In the genomic region with DNA sequence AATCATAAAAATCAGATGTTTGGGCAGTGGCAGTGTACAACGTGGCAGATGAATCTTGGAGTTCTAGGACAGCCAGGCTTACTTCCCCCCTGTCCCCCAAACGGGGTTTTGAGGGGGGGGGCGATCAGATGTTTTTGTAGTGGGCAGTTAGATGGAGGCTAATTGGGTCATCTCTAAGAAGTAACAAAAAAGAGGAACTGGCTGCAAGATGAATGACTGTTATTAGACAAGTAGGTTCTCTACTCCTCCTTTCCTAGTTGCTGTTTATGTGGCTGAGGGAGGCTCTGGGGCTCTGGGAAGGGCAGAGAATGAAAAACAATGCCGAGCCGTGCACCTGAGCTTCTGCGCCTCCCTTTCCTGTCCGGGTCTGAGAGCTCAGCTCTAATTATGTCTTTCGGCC, we compare ENCODE assay signal across 19 mouse cellular contexts. TPM values are rescaled to one million over a fixed set of nuclear protein-coding genes. Genes with fewer than 3 reads are reported as not detected.
A peak's percentile ranks its signal among the peaks of the same experiment; 100 is the strongest.
DNase-seq lines count a peak whose midpoint lies in the region; ATAC-seq and TF ChIP-seq lines count a peak whose summit lies in the region.
"Had no signal": no experiment of that assay in that cellular context is flagged by ENCODE, and none has a peak within 500 bp of the region (broad histone marks: within the 10 kb centered on the region; RNA-seq: fewer than 3 reads in every experiment).

No protein-coding gene starts in this region.

- TF ChIP-seq POLR2A in cerebellum, adult 2 months (IDR thresholded peaks at IDR 0.05; ENCODE audit: borderline replicate concordance, insufficient read depth, low read length), result no peak

- ATAC-seq in common myeloid progenitor, adult 5-6 weeks (replicated peaks; ENCODE audit: low read depth, poor library complexity, severe bottlenecking), result peak; percentile 84
- ATAC-seq in neutrophil, adult 5-6 weeks (ENCODE audit: extremely low read depth, insufficient number of reproducible peaks, low FRiP score, poor library complexity, severe bottlenecking), result peak; percentile 19; the same call in 1 of the 2 replicates

- TF ChIP-seq CTCF in cerebellum, adult 2 months (IDR thresholded peaks at IDR 0.05; ENCODE audit: borderline replicate concordance, insufficient read depth, low read depth, low read length), result no peak
- no peak for TF ChIP-seq CTCF in layer of hippocampus, adult 2 months (conservative IDR thresholded peaks at IDR 0.05)

- H3K27me3 ChIP-seq in cerebellum, adult 2 months (ENCODE audit: control insufficient read depth, insufficient read depth, low read length), result no peaks in the 10 kb centered on the region
- H3K27me3 ChIP-seq: embryonic facial prominence, embryonic 15.5 days had no signal

- 0 out of 2 replicates have a peak overlapping the region, but pooled peaks have one; percentile 0 for H3K27ac ChIP-seq in cerebellum, adult 2 months (ENCODE audit: insufficient read depth, low read length)
- H3K27ac ChIP-seq in layer of hippocampus, adult 2 months, result peak overlapping the region; percentile 73
- H3K27ac ChIP-seq: embryonic facial prominence, embryonic 15.5 days; heart, embryonic 10.5 days had no signal

- peaks cover 13% of the 10 kb centered on the region for H3K4me1 ChIP-seq in cerebellum, adult 2 months (ENCODE audit: control insufficient read depth, insufficient read depth, low read length)

- no peak for DNase-seq in cerebellum, adult 2 months
- no peak for DNase-seq in cerebellum, adult 11 months
- DNase-seq in layer of hippocampus, adult 2 months (ENCODE audit: low spot score in 2 of 2), result no peak
- DNase-seq in layer of hippocampus, postnatal 25 days (ENCODE audit: extremely low spot score in 1 of 2, low spot score in 1 of 2), result no peak
- no peak for DNase-seq in testis, postnatal 10 days (ENCODE audit: low spot score)
- no peak for DNase-seq in layer of hippocampus, postnatal 36 days
- DNase-seq: cerebellum, adult 18-20 months; kidney, adult 18-20 months; kidney, postnatal 36 days; left cerebral cortex, postnatal 4 days; lung, postnatal 36 days had no signal

- WGBS in cerebellum, adult 2 months, result 54% methylated on average over 8 of the region's 8 CpGs

- H3K4me3 ChIP-seq in cerebellum, adult 2 months (replicated peaks; ENCODE audit: insufficient read depth, low read depth, low read length), result no peak overlapping the region
- no peak overlapping the region; the same call in 1 of the 2 replicates for H3K4me3 ChIP-seq in layer of hippocampus, adult 2 months
- H3K4me3 ChIP-seq: embryonic facial prominence, embryonic 15.5 days; heart, embryonic 10.5 days had no signal

RNA-seq across cellular contexts. Expression of a gene that starts 13.9 kb away (rescaled TPM):
- polyA plus RNA-seq in cerebellum, adult 2 months (2012; rRNA removed), result 512 and 552 TPM in 2 replicates
- 100 to 1,000 TPM; 718 to 729 TPM for total RNA-seq in layer of hippocampus, adult 2 months (2021)
- total RNA-seq in layer of hippocampus, postnatal 25 days (2021), result 100 to 1,000 TPM; 763 to 780 TPM
- 174 and 208 TPM in 2 replicates for total RNA-seq in common myeloid progenitor, adult 5-6 weeks (2017)
- 120 and 143 TPM in 2 replicates for total RNA-seq in neutrophil, adult 5-6 weeks (2017)
- total RNA-seq in layer of hippocampus, postnatal 36 days (2021), result 100 to 1,000 TPM; 744 to 792 TPM

RNA-seq across cellular contexts. Expression of a gene that starts 36.2 kb away (rescaled TPM):
- polyA plus RNA-seq in cerebellum, adult 2 months (2012; rRNA removed), result 9.4 and 12.1 TPM in 2 replicates
- 1 to 10 TPM; 5.0 to 6.7 TPM for total RNA-seq in layer of hippocampus, adult 2 months (2021)
- 1 to 10 TPM; 3.0 to 5.6 TPM for total RNA-seq in layer of hippocampus, postnatal 25 days (2021)
- not detected in 2 replicates for total RNA-seq in common myeloid progenitor, adult 5-6 weeks (2017)
- not detected in 2 replicates for total RNA-seq in neutrophil, adult 5-6 weeks (2017)
- total RNA-seq in layer of hippocampus, postnatal 36 days (2021), result 1 to 10 TPM; 2.0 to 6.6 TPM
- total RNA-seq: left cerebral cortex, postnatal 4 days had no signal
- polyA plus RNA-seq: forebrain, embryonic 11.5 days; heart, embryonic 10.5 days; midbrain, embryonic 16.5 days; neural tube, embryonic 11.5 days; stomach, embryonic 14.5 days had no signal

RNA-seq across cellular contexts. Expression of a gene that starts 57.1 kb away (rescaled TPM):
- 59.0 and 60.2 TPM in 2 replicates for polyA plus RNA-seq in cerebellum, adult 2 months (2012; rRNA removed)
- 10 to 100 TPM; 61.2 to 63.5 TPM for total RNA-seq in layer of hippocampus, adult 2 months (2021)
- 10 to 100 TPM; 67.1 to 68.5 TPM for total RNA-seq in layer of hippocampus, postnatal 25 days (2021)
- 50.8 and 57.0 TPM in 2 replicates for total RNA-seq in common myeloid progenitor, adult 5-6 weeks (2017)
- total RNA-seq in neutrophil, adult 5-6 weeks (2017), result 281 and 295 TPM in 2 replicates
- 10 to 100 TPM; 65.8 to 71.5 TPM for total RNA-seq in layer of hippocampus, postnatal 36 days (2021)
